ENCODE assay signal across 25 mouse cellular contexts in the genomic region with DNA sequence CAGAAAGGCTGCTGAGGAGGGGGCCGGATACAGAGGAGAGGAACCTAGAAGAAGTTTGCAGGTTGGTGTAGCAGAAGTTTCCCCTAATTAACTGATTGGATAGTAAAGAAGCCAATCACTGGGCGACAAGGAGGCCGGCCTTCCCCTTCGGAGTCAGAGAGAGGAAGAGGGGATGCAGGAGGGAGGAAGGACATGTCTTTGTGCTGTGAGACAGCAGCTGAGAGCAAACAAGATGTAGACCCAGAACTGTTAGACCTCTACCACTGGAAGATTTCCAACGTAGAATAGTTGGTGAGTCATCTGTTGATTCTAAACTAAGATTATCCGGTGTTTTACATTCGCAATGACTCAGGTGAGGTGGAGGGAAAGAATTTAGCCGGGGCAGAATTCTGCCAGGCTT. TPM values are rescaled to one million over a fixed set of nuclear protein-coding genes. Genes with fewer than 3 reads are reported as not detected.
A peak's percentile ranks its signal among the peaks of the same experiment; 100 is the strongest.
DNase-seq lines count a peak whose midpoint lies in the region; ATAC-seq and TF ChIP-seq lines count a peak whose summit lies in the region.
"Had no signal": no experiment of that assay in that cellular context is flagged by ENCODE, and none has a peak within 500 bp of the region (broad histone marks: within the 10 kb centered on the region; RNA-seq: fewer than 3 reads in every experiment).

No protein-coding gene starts in this region.

- TF ChIP-seq CTCF in left cerebral cortex, adult 2 months (IDR thresholded peaks at IDR 0.05) = no peak
- no peak for TF ChIP-seq CTCF in CH12.LX (conservative IDR thresholded peaks at IDR 0.05 in 1 of 2, IDR thresholded peaks at IDR 0.05 in 1 of 2; ENCODE audit: low read depth in 2 of 2, low read length in 2 of 2)
- no peak for TF ChIP-seq CTCF in cerebellum, adult 2 months (IDR thresholded peaks at IDR 0.05; ENCODE audit: borderline replicate concordance, insufficient read depth, low read depth, low read length)

- no peaks in the 10 kb centered on the region for H3K9me3 ChIP-seq in CH12.LX (replicated peaks; ENCODE audit: low read length)
- H3K9me3 ChIP-seq: embryonic facial prominence, embryonic 15.5 days; forebrain, embryonic 15.5 days; heart, embryonic 15.5 days; liver, embryonic 12.5 days; midbrain, embryonic 13.5 days; neural tube, embryonic 12.5 days had no signal

- in situ Hi-C loops in CH12.LX (cut with MboI; ENCODE audit: low pct_ligation_motif_present, low pct_unique_long_range_greater_than_20kb, low sequenced_read_pairs) = no loop called here

- TF ChIP-seq EP300 in CH12.LX (IDR thresholded peaks at IDR 0.05; ENCODE audit: low read length) = no peak

- H3K4me3 ChIP-seq in left cerebral cortex, adult 2 months = no peak overlapping the region
- peak overlapping the region in 2 of 3 experiments; percentile 1 to 46 for H3K4me3 ChIP-seq in CH12.LX (replicated peaks in 1 of 3; ENCODE audit: low read depth in 2 of 3, low read length in 2 of 3, poor library complexity in 1 of 3)
- no peak overlapping the region for H3K4me3 ChIP-seq in cerebellum, adult 2 months (replicated peaks; ENCODE audit: insufficient read depth, low read depth, low read length)
- H3K4me3 ChIP-seq: embryonic facial prominence, embryonic 15.5 days; forebrain, embryonic 15.5 days; heart, embryonic 15.5 days; liver, embryonic 12.5 days; midbrain, embryonic 13.5 days; neural tube, embryonic 12.5 days had no signal

- TF ChIP-seq POLR2A in CH12.LX (IDR thresholded peaks at IDR 0.05; ENCODE audit: low read depth, low read length) = no peak
- no peak for TF ChIP-seq POLR2A in cerebellum, adult 2 months (IDR thresholded peaks at IDR 0.05; ENCODE audit: borderline replicate concordance, insufficient read depth, low read length)

- peaks cover 10 to 14% of the 10 kb centered on the region in 2 experiments for H3K4me1 ChIP-seq in CH12.LX (ENCODE audit: control insufficient read depth in 1 of 2, insufficient read depth in 2 of 2)
- peaks cover 5% of the 10 kb centered on the region; the same call in 1 of the 2 replicates for H3K4me1 ChIP-seq in cerebellum, adult 2 months (ENCODE audit: control insufficient read depth, insufficient read depth, low read length)

- dilution Hi-C loops in CH12.LX (cut with MboI; ENCODE audit: extremely low pct_ligation_motif_present, extremely low pct_unique_long_range_greater_than_20kb, low sequenced_read_pairs) = no loop called here

- H3K9ac ChIP-seq in CH12.LX (ENCODE audit: insufficient read depth, low read depth) = no peak overlapping the region
- H3K9ac ChIP-seq: embryonic facial prominence, embryonic 15.5 days; forebrain, embryonic 15.5 days; heart, embryonic 15.5 days; liver, embryonic 12.5 days; midbrain, embryonic 13.5 days; neural tube, embryonic 12.5 days had no signal

- H3K4me2 ChIP-seq in CH12.LX (ENCODE audit: insufficient read depth, low read depth, poor library complexity, severe bottlenecking) = no peak overlapping the region; the same call in 1 of the 2 replicates
- H3K4me2 ChIP-seq: embryonic facial prominence, embryonic 15.5 days; forebrain, embryonic 15.5 days; heart, embryonic 15.5 days; liver, embryonic 12.5 days; midbrain, embryonic 13.5 days; neural tube, embryonic 12.5 days had no signal

- H3K79me2 ChIP-seq in CH12.LX (replicated peaks; ENCODE audit: control insufficient read depth, extremely low read depth, insufficient read depth, poor library complexity, severe bottlenecking) = no peaks in the 10 kb centered on the region

- no peaks in the 10 kb centered on the region for H3K27me3 ChIP-seq in CH12.LX (replicated peaks)
- no peaks in the 10 kb centered on the region for H3K27me3 ChIP-seq in cerebellum, adult 2 months (ENCODE audit: control insufficient read depth, insufficient read depth, low read length)
- H3K27me3 ChIP-seq: embryonic facial prominence, embryonic 15.5 days; heart, embryonic 15.5 days; liver, embryonic 12.5 days; neural tube, embryonic 12.5 days had no signal

- WGBS in cerebellum, adult 2 months = 83% methylated on average over 8 of the region's 8 CpGs

- ATAC-seq in common myeloid progenitor, adult 5-6 weeks (replicated peaks; ENCODE audit: low read depth, poor library complexity, severe bottlenecking) = peak; percentile 65
- peak; percentile 16 for ATAC-seq in megakaryocyte, adult 5-6 weeks (ENCODE audit: poor library complexity, severe bottlenecking)
- ATAC-seq: forebrain, embryonic 15.5 days; hindbrain, embryonic 16.5 days; intestine, postnatal 0 days; liver, embryonic 12.5 days; midbrain, embryonic 13.5 days had no signal

- intact Hi-C loops in left cerebral cortex, adult 2 months (cut with DNase I) = no loop called here
- intact Hi-C loops in left cerebral cortex, postnatal 25 days (cut with DNase I) = no loop called here
- intact Hi-C loops in left cerebral cortex, postnatal 4 days (cut with DNase I) = no loop called here

- peak overlapping the region; percentile 50; the same call in 1 of the 2 replicates for H3K27ac ChIP-seq in left cerebral cortex, adult 2 months
- H3K27ac ChIP-seq in CH12.LX (ENCODE audit: insufficient read depth, low read depth) = no peak overlapping the region
- H3K27ac ChIP-seq in cerebellum, adult 2 months (ENCODE audit: insufficient read depth, low read length) = no peak overlapping the region
- H3K27ac ChIP-seq: embryonic facial prominence, embryonic 15.5 days; forebrain, embryonic 15.5 days; heart, embryonic 15.5 days; liver, embryonic 12.5 days; midbrain, embryonic 13.5 days; neural tube, embryonic 12.5 days; stomach, postnatal 0 days had no signal

- no peaks in the 10 kb centered on the region for H3K36me3 ChIP-seq in CH12.LX (replicated peaks in 1 of 2; ENCODE audit: control insufficient read depth in 1 of 2, insufficient read depth in 1 of 2, low read length in 1 of 2)
- H3K36me3 ChIP-seq: embryonic facial prominence, embryonic 15.5 days; heart, embryonic 15.5 days; liver, embryonic 12.5 days had no signal

- TF ChIP-seq RAD21 in CH12.LX (IDR thresholded peaks at IDR 0.05; ENCODE audit: low read depth, low read length) = no peak

- no peak for DNase-seq in left cerebral cortex, adult 2 months (ENCODE audit: extremely low spot score in 1 of 2, low spot score in 2 of 2)
- DNase-seq in left cerebral cortex, postnatal 25 days (ENCODE audit: low spot score in 2 of 2) = no peak
- DNase-seq in CH12.LX (ENCODE audit: extremely low read depth) = no peak
- DNase-seq in thymus, postnatal 0 days (ENCODE audit: low spot score) = no peak
- DNase-seq in cerebellum, adult 2 months = no peak
- no peak for DNase-seq in left cerebral cortex, postnatal 4 days
- DNase-seq: adrenal gland, postnatal 10 days; cerebellum, postnatal 36 days; gastrocnemius, postnatal 14 days; heart, postnatal 36 days; kidney, postnatal 25 days; lung, adult 18-20 months; lung, postnatal 14 days; thymus, postnatal 25 days had no signal

TF ChIP-seq in CH12.LX, 34 proteins besides CTCF, POLR2A, EP300 and RAD21:
- TF ChIP-seq MEF2A (IDR thresholded peaks at IDR 0.05; ENCODE audit: borderline replicate concordance, low read depth, low read length) (no peak), SMC3 (IDR thresholded peaks at IDR 0.05; ENCODE audit: low read depth, low read length) (no peak), MAFK (IDR thresholded peaks at IDR 0.05; ENCODE audit: insufficient replicate concordance, low read length) (no peak), CHD2 (IDR thresholded peaks at IDR 0.05; ENCODE audit: low read length) (no peak), IRF4 (IDR thresholded peaks at IDR 0.05; ENCODE audit: low read depth, low read length) (no peak), TCF12 (IDR thresholded peaks at IDR 0.05; ENCODE audit: low read depth, low read length) (no peak), RCOR1 (conservative IDR thresholded peaks at IDR 0.05; ENCODE audit: low read depth, low read length) (no peak), USF2 (conservative IDR thresholded peaks at IDR 0.05; ENCODE audit: low read depth, low read length) (no peak), MAZ (IDR thresholded peaks at IDR 0.05; ENCODE audit: low read depth, low read length) (no peak), ETS1 (conservative IDR thresholded peaks at IDR 0.05; ENCODE audit: low read depth, low read length) (no peak), BHLHE40 (IDR thresholded peaks at IDR 0.05; ENCODE audit: low read depth, low read length) (no peak), ZC3H11A (IDR thresholded peaks at IDR 0.05; ENCODE audit: low read depth, low read length) (no peak), JUND (conservative IDR thresholded peaks at IDR 0.05; ENCODE audit: low read depth, low read length) (no peak), PAX5 (IDR thresholded peaks at IDR 0.05; ENCODE audit: low read length) (no peak)

RNA-seq across cellular contexts. Expression of gene Tbc1d30, which starts 57.2 kb away (rescaled TPM):
- 10 to 100 TPM; 88.1 to 91.0 TPM for total RNA-seq in left cerebral cortex, adult 2 months (2021)
- 10 to 100 TPM; 77.5 to 87.1 TPM for total RNA-seq in left cerebral cortex, postnatal 25 days (2021)
- total RNA-seq in CH12.LX (2012; rRNA removed) (not detected in 2 replicates), CH12.LX (2014; rRNA removed) (not detected in 2 replicates)
- polyA plus RNA-seq in CH12.LX (2012; ENCODE audit: insufficient read length, low read depth) = 0.16 TPM in 1 of 2 replicates, not detected in the other
- 1.0 and 2.5 TPM in 2 replicates for total RNA-seq in common myeloid progenitor, adult 5-6 weeks (2017)
- 0.23 and 0.42 TPM in 2 replicates for total RNA-seq in megakaryocyte, adult 5-6 weeks (2015)
- total RNA-seq in megakaryocyte, adult 5-6 weeks (2017) = 0.40 and 1.8 TPM in 2 replicates
- 0.25 and 0.37 TPM in 2 replicates for polyA plus RNA-seq in thymus, postnatal 0 days (2015; fragmentation: Nextera tagmentation; extraction: Ambion mirVana)
- polyA plus RNA-seq in cerebellum, adult 2 months (2012; rRNA removed) = 25.8 and 26.0 TPM in 2 replicates
- 10 to 100 TPM; 64.4 to 66.5 TPM for total RNA-seq in left cerebral cortex, postnatal 4 days (2021)

Comparison
In these comparisons a context has a peak if more than half of its experiments do, and no peak if none do; other contexts are left out.
1. H3K4me3 ChIP-seq: peak in CH12.LX (2 of 3); none in left cerebral cortex, adult 2 months (single experiment) and cerebellum, adult 2 months (single experiment).
2. RNA of gene Tbc1d30, which starts 57.2 kb away (total RNA-seq): 88.1 to 91.0 TPM in left cerebral cortex, adult 2 months, 77.5 to 87.1 TPM in left cerebral cortex, postnatal 25 days and 64.4 to 66.5 TPM in left cerebral cortex, postnatal 4 days; 1.0 to 2.5 TPM in common myeloid progenitor, adult 5-6 weeks, 0.23 to 1.8 TPM in megakaryocyte, adult 5-6 weeks and not detected in CH12.LX; every median in the first group is over 10 times any median in the second.